In genomic region chr9:31241208-31241699, GRCm38 (mm10) we compare ENCODE assay signal across 17 mouse cellular contexts. TPM values are rescaled to one million over a fixed set of nuclear protein-coding genes. Genes with fewer than 3 reads are reported as not detected.
DNase-seq lines count a peak whose midpoint lies in the region; ATAC-seq lines count a peak whose summit lies in the region.
"Had no signal": no experiment of that assay in that cellular context is flagged by ENCODE, and none has a peak within 500 bp of the region (broad histone marks: within the 10 kb centered on the region; RNA-seq: fewer than 3 reads in every experiment).

No protein-coding gene starts in this region.

- H3K27ac ChIP-seq in liver, embryonic 16.5 days (ENCODE audit: low read length): no peak overlapping the region
- H3K27ac ChIP-seq in liver, embryonic 12.5 days: no peak overlapping the region
- no peak overlapping the region for H3K27ac ChIP-seq in midbrain, embryonic 11.5 days (ENCODE audit: low read depth, low read length)
- no peak overlapping the region for H3K27ac ChIP-seq in midbrain, embryonic 15.5 days
- H3K27ac ChIP-seq: forebrain, embryonic 13.5 days; hindbrain, embryonic 15.5 days; limb, embryonic 10.5 days; liver, embryonic 13.5 days; macrophage had no signal

- no peak overlapping the region for H3K9ac ChIP-seq in liver, embryonic 16.5 days (ENCODE audit: low read depth, low read length)
- H3K9ac ChIP-seq in liver, embryonic 12.5 days: no peak overlapping the region
- H3K9ac ChIP-seq in midbrain, embryonic 11.5 days (ENCODE audit: low read length): no peak overlapping the region
- H3K9ac ChIP-seq in midbrain, embryonic 15.5 days: no peak overlapping the region
- H3K9ac ChIP-seq: forebrain, embryonic 13.5 days; hindbrain, embryonic 15.5 days; liver, embryonic 13.5 days had no signal

- H3K9me3 ChIP-seq in liver, embryonic 16.5 days (replicated peaks; ENCODE audit: control insufficient read depth, low read length): no peaks in the 10 kb centered on the region
- H3K9me3 ChIP-seq in liver, embryonic 12.5 days (replicated peaks): no peaks in the 10 kb centered on the region
- H3K9me3 ChIP-seq in midbrain, embryonic 11.5 days (ENCODE audit: control insufficient read depth, low read length): no peaks in the 10 kb centered on the region
- H3K9me3 ChIP-seq in midbrain, embryonic 15.5 days: no peaks in the 10 kb centered on the region
- H3K9me3 ChIP-seq: forebrain, embryonic 13.5 days; hindbrain, embryonic 15.5 days; limb, embryonic 10.5 days; liver, embryonic 13.5 days had no signal

- peak; percentile 3; the same call in 1 of the 2 replicates for ATAC-seq in liver, embryonic 16.5 days (ENCODE audit: low read depth)
- ATAC-seq in liver, embryonic 12.5 days: no peak
- ATAC-seq in midbrain, embryonic 11.5 days (ENCODE audit: low FRiP score): no peak
- no peak for ATAC-seq in midbrain, embryonic 15.5 days (replicated peaks)
- ATAC-seq: forebrain, embryonic 13.5 days had no signal

- no peak overlapping the region for H3K4me3 ChIP-seq in liver, embryonic 16.5 days (ENCODE audit: low read depth, low read length)
- H3K4me3 ChIP-seq in liver, embryonic 12.5 days: no peak overlapping the region
- H3K4me3 ChIP-seq in midbrain, embryonic 11.5 days (ENCODE audit: low read depth, low read length): no peak overlapping the region
- no peak overlapping the region for H3K4me3 ChIP-seq in midbrain, embryonic 15.5 days
- H3K4me3 ChIP-seq: forebrain, embryonic 13.5 days; hindbrain, embryonic 15.5 days; limb, embryonic 10.5 days; liver, embryonic 13.5 days had no signal

- H3K4me2 ChIP-seq in liver, embryonic 16.5 days (ENCODE audit: low read depth, low read length): no peak overlapping the region
- no peak overlapping the region for H3K4me2 ChIP-seq in liver, embryonic 12.5 days
- H3K4me2 ChIP-seq in midbrain, embryonic 11.5 days: no peak overlapping the region
- H3K4me2 ChIP-seq in midbrain, embryonic 15.5 days: no peak overlapping the region
- H3K4me2 ChIP-seq: forebrain, embryonic 13.5 days; hindbrain, embryonic 15.5 days; liver, embryonic 13.5 days had no signal

- peak; percentile 63 to 87 for DNase-seq in adrenal gland, adult (ENCODE audit: inconsistent age in 2 of 2, low spot score in 1 of 2)
- DNase-seq in adrenal gland, postnatal 4 days (ENCODE audit: low spot score in 2 of 2): no peak
- peak; percentile 45 for DNase-seq in midbrain, embryonic 11.5 days (ENCODE audit: low spot score, missing footprints)
- DNase-seq in right cerebral cortex, postnatal 25 days: no peak
- no peak for DNase-seq in right cerebral cortex, adult 2 months (ENCODE audit: low spot score in 2 of 2)
- DNase-seq: cerebellum, adult 8-10 months; gastrocnemius, postnatal 36 days; kidney, postnatal 14 days; liver, embryonic 13.5 days; spleen, adult 18-20 months had no signal

- no peaks in the 10 kb centered on the region for H3K36me3 ChIP-seq in liver, embryonic 16.5 days (ENCODE audit: control insufficient read depth, insufficient read depth)
- H3K36me3 ChIP-seq in liver, embryonic 12.5 days: no peaks in the 10 kb centered on the region
- H3K36me3 ChIP-seq in midbrain, embryonic 11.5 days (ENCODE audit: control insufficient read depth, insufficient read depth, low read length): no peaks in the 10 kb centered on the region
- H3K36me3 ChIP-seq in midbrain, embryonic 15.5 days (replicated peaks): no peaks in the 10 kb centered on the region
- H3K36me3 ChIP-seq: hindbrain, embryonic 15.5 days; limb, embryonic 10.5 days; liver, embryonic 13.5 days had no signal

- 67% methylated on average over 7 of the region's 7 CpGs for WGBS in liver, embryonic 16.5 days (ENCODE audit: insufficient replicate concordance)
- 72% methylated on average over 7 of the region's 7 CpGs for WGBS in liver, embryonic 12.5 days (ENCODE audit: insufficient replicate concordance)
- 89% methylated on average over 7 of the region's 7 CpGs for WGBS in midbrain, embryonic 11.5 days
- WGBS in midbrain, embryonic 15.5 days: 87% methylated on average over 7 of the region's 7 CpGs

- H3K4me1 ChIP-seq in liver, embryonic 16.5 days (ENCODE audit: control insufficient read depth, low read depth, low read length): no peaks in the 10 kb centered on the region
- H3K4me1 ChIP-seq in liver, embryonic 12.5 days: peaks cover 15% of the 10 kb centered on the region
- H3K4me1 ChIP-seq in midbrain, embryonic 11.5 days (ENCODE audit: control insufficient read depth, insufficient read depth, low read length): no peaks in the 10 kb centered on the region
- no peaks in the 10 kb centered on the region for H3K4me1 ChIP-seq in midbrain, embryonic 15.5 days
- H3K4me1 ChIP-seq: forebrain, embryonic 13.5 days; hindbrain, embryonic 15.5 days; limb, embryonic 10.5 days had no signal

- no peaks in the 10 kb centered on the region for H3K27me3 ChIP-seq in liver, embryonic 16.5 days (ENCODE audit: control insufficient read depth, insufficient read depth, low read depth, low read length)
- 0 out of 2 replicates have a peak, but pooled peaks cover 7% of the 10 kb centered on the region for H3K27me3 ChIP-seq in liver, embryonic 12.5 days (replicated peaks)
- H3K27me3 ChIP-seq in midbrain, embryonic 11.5 days (ENCODE audit: control insufficient read depth, insufficient read depth, low read length): no peaks in the 10 kb centered on the region
- H3K27me3 ChIP-seq in midbrain, embryonic 15.5 days (replicated peaks): no peaks in the 10 kb centered on the region
- H3K27me3 ChIP-seq: forebrain, embryonic 13.5 days; hindbrain, embryonic 15.5 days; liver, embryonic 13.5 days had no signal

RNA-seq across cellular contexts. Expression of gene Aplp2, which starts 29.6 kb away (rescaled TPM):
- 100 to 1,000 TPM; 518 to 550 TPM for total RNA-seq in adrenal gland, postnatal 4 days (2021)
- 194 and 198 TPM in 2 replicates for polyA plus RNA-seq in liver, embryonic 16.5 days (2015; fragmentation: Nextera tagmentation; extraction: Ambion mirVana)
- 210 and 212 TPM in 2 replicates for polyA plus RNA-seq in liver, embryonic 12.5 days (2016; fragmentation: Nextera tagmentation; extraction: Ambion mirVana)
- 233 and 256 TPM in 2 replicates for polyA plus RNA-seq in midbrain, embryonic 11.5 days (2014; fragmentation: Nextera tagmentation; extraction: Ambion mirVana)
- 326 and 328 TPM in 2 replicates for polyA plus RNA-seq in midbrain, embryonic 15.5 days (2015; fragmentation: Nextera tagmentation; extraction: Ambion mirVana)

RNA-seq across cellular contexts. Expression of gene Prdm10, which starts 39.1 kb away (rescaled TPM):
- 1 to 10 TPM; 9.0 to 9.3 TPM for total RNA-seq in adrenal gland, postnatal 4 days (2021)
- 2.9 and 3.1 TPM in 2 replicates for polyA plus RNA-seq in liver, embryonic 16.5 days (2015; fragmentation: Nextera tagmentation; extraction: Ambion mirVana)
- 4.1 and 4.7 TPM in 2 replicates for polyA plus RNA-seq in liver, embryonic 12.5 days (2016; fragmentation: Nextera tagmentation; extraction: Ambion mirVana)
- polyA plus RNA-seq in midbrain, embryonic 11.5 days (2014; fragmentation: Nextera tagmentation; extraction: Ambion mirVana): 6.8 and 7.9 TPM in 2 replicates
- polyA plus RNA-seq in midbrain, embryonic 15.5 days (2015; fragmentation: Nextera tagmentation; extraction: Ambion mirVana): 8.9 and 9.9 TPM in 2 replicates

Comparison
In these comparisons a context has a peak if more than half of its experiments do, and no peak if none do; other contexts are left out.
1. DNase-seq: peak in adrenal gland, adult (2 of 2) and midbrain, embryonic 11.5 days (single experiment); none in adrenal gland, postnatal 4 days (0 of 2), right cerebral cortex, postnatal 25 days (single experiment) and right cerebral cortex, adult 2 months (0 of 2).